Mouse (Mus musculus): Measurements from ENCODE around the gene Tspan7. TPM values are rescaled to one million over a fixed set of nuclear protein-coding genes. Genes with fewer than 3 reads are reported as not detected.

Tspan7 gene
- polyA plus RNA-seq, 1 experiment: 2,148 TPM

DNA sequence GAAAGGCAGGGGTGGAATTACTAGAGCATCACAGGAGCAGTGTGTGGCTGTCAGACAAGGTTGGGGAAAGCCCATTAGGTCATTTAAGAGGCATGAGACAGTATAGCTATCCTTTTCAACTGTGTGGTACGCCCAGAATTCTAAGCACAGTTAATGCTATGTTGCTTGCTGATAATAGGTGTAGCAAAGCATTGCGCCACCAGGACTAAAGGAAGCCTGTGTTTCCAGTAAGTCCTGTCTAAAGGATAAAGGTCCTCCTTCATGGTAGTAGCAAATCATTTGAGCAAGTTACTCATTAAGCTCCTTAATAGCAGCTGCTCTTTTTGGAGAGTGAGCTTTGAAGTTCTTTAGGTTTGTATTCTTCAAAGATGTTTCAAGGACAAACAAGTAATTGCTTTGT, 13.6 kb downstream of the Tspan7 start:
- TF ChIP-seq POLR2A (IDR thresholded peaks at IDR 0.05; ENCODE audit: extremely low read depth, insufficient read depth, low read length) (no peak), CTCF (IDR thresholded peaks at IDR 0.05; ENCODE audit: extremely low read depth, insufficient read depth, low read length) (no peak)
- Histone ChIP-seq H3K4me3 (ENCODE audit: insufficient read depth, low read length) (no peak overlapping the region), H3K4me1 (ENCODE audit: control insufficient read depth, insufficient read depth, low read length) (no peaks in the 10 kb centered on the region), H3K27ac (ENCODE audit: insufficient read depth, low read length) (no peak overlapping the region)

DNA sequence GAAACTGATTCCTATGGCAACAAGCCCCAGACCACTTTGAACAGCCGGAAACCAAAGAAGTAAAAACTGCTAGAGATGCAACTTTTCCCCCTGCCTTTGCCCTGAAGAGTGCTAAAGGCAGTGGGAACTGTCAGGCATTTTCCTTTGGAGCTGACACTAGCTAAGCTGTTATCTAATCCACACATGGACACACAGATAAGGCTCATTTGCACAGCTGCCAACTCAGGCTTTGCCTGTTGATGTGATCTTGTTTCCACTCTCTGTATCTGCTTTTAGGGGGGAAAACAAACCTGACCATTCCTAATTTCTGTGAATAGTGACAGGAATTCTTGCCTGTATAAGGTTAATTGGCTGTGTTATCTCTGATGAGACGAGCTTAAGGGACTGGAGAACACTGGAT, 17.7 kb downstream of the Tspan7 start:
- no peak for TF ChIP-seq CTCF (IDR thresholded peaks at IDR 0.05; ENCODE audit: extremely low read depth, insufficient read depth, low read length)
- no peak for TF ChIP-seq POLR2A (IDR thresholded peaks at IDR 0.05; ENCODE audit: extremely low read depth, insufficient read depth, low read length)
- Histone ChIP-seq H3K4me3 (ENCODE audit: insufficient read depth, low read length) (no peak overlapping the region), H3K27ac (ENCODE audit: insufficient read depth, low read length) (no peak overlapping the region), H3K4me1 (ENCODE audit: control insufficient read depth, insufficient read depth, low read length) (no peaks in the 10 kb centered on the region)

DNA sequence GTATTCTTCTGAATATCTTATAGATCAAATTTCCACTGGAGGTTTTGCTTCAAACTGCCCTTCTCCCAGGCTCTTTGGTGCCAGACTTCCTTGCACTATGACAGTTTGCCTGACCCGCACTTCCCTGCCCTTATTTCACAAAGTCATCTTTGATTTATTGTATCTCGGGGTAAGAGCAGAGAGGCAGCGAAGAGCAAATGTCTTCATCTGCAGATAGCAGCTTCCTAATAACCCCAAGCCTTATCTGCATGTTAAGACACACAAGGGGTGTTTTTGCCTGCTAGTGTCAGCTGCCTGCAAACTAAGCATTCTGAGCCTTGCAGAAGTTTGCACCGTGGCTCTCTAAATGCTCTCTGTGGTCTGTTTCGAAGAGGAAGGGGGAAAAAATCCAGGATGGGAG, 29.5 kb downstream of the Tspan7 start:
- TF ChIP-seq POLR2A (IDR thresholded peaks at IDR 0.05; ENCODE audit: extremely low read depth, insufficient read depth, low read length): no peak
- TF ChIP-seq CTCF (IDR thresholded peaks at IDR 0.05; ENCODE audit: extremely low read depth, insufficient read depth, low read length): no peak
- Histone ChIP-seq H3K4me3 (ENCODE audit: insufficient read depth, low read length) (no peak overlapping the region), H3K27ac (ENCODE audit: insufficient read depth, low read length) (no peak overlapping the region), H3K4me1 (ENCODE audit: control insufficient read depth, insufficient read depth, low read length) (no peaks in the 10 kb centered on the region; the same call in 1 of the 2 replicates)

- Histone ChIP-seq H3K4me1 (ENCODE audit: control insufficient read depth, insufficient read depth, low read length) (no peaks in the 10 kb centered on the region; the same call in 1 of the 2 replicates), H3K27ac (ENCODE audit: insufficient read depth, low read length) (no peak overlapping the region), H3K4me3 (ENCODE audit: insufficient read depth, low read length) (no peak overlapping the region)
- TF ChIP-seq CTCF (IDR thresholded peaks at IDR 0.05; ENCODE audit: extremely low read depth, insufficient read depth, low read length): no peak
- no peak for TF ChIP-seq POLR2A (IDR thresholded peaks at IDR 0.05; ENCODE audit: extremely low read depth, insufficient read depth, low read length)
Observed at GRCm38 (mm10) chrX:10514971-10515370, 30.0 kb downstream of the Tspan7 start.

GRCm38 (mm10) chrX:10516448-10516847, 31.5 kb downstream of the Tspan7 start:
- H3K27ac ChIP-seq (ENCODE audit: insufficient read depth, low read length): no peak overlapping the region
- TF ChIP-seq POLR2A (IDR thresholded peaks at IDR 0.05; ENCODE audit: extremely low read depth, insufficient read depth, low read length) (no peak), CTCF (IDR thresholded peaks at IDR 0.05; ENCODE audit: extremely low read depth, insufficient read depth, low read length) (no peak)
- no peak overlapping the region for H3K4me3 ChIP-seq (ENCODE audit: insufficient read depth, low read length)
- no peaks in the 10 kb centered on the region; the same call in 1 of the 2 replicates for H3K4me1 ChIP-seq (ENCODE audit: control insufficient read depth, insufficient read depth, low read length)

DNA sequence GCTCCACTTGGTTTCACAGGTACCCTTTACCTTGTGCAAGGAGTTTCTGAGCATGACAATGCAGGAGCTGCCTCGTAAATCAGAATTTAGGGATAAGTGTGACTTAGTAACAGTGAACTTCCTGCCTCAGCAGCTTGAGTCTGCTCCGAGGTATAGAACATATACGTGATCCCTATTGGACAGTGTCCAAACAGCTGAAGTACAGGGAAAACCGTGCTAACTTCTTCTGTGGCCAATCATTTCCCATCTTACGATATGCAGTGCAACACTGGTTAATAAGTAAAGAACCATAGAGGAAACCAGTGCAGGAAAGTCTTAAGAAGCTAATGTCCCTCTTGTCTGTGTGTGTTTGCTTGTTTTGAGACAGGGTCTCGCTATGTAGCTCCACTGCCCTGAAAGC, 32.0 kb downstream of the Tspan7 start:
- H3K27ac ChIP-seq (ENCODE audit: insufficient read depth, low read length): no peak overlapping the region

GRCm38 (mm10) chrX:10517756-10518155, 32.8 kb downstream of the Tspan7 start:
- Histone ChIP-seq H3K4me3 (ENCODE audit: insufficient read depth, low read length) (no peak overlapping the region), H3K27ac (ENCODE audit: insufficient read depth, low read length) (no peak overlapping the region), H3K4me1 (ENCODE audit: control insufficient read depth, insufficient read depth, low read length) (no peaks in the 10 kb centered on the region; the same call in 1 of the 2 replicates)
- TF ChIP-seq CTCF (IDR thresholded peaks at IDR 0.05; ENCODE audit: extremely low read depth, insufficient read depth, low read length): no peak
- no peak for TF ChIP-seq POLR2A (IDR thresholded peaks at IDR 0.05; ENCODE audit: extremely low read depth, insufficient read depth, low read length)

More for the DNA sequence above, 32.0 kb downstream of the Tspan7 start:
- H3K4me1 ChIP-seq (ENCODE audit: control insufficient read depth, insufficient read depth, low read length): no peaks in the 10 kb centered on the region; the same call in 1 of the 2 replicates
- TF ChIP-seq CTCF (IDR thresholded peaks at IDR 0.05; ENCODE audit: extremely low read depth, insufficient read depth, low read length) (no peak), POLR2A (IDR thresholded peaks at IDR 0.05; ENCODE audit: extremely low read depth, insufficient read depth, low read length) (no peak)
- no peak overlapping the region for H3K4me3 ChIP-seq (ENCODE audit: insufficient read depth, low read length)

DNA sequence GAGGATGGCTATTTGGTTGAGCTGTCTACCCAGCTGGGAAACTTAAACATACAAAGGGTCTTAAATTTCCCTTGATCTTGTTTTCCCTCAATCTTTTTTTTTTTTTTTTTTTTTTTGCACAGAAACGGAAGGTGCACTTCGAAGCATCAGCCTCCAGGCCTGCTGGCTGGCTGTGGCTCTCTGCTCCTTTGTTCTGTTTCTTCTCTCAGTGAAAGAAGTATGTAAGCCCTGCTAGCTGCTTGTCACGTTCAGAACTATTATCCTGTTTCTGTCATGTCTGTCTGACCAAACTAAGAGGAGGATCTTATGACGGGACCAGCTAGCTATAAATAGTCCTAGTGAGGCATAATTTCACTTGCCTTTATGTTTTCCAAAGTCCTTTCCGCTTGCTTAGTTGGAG, 33.6 kb downstream of the Tspan7 start:
- no peak overlapping the region for H3K4me3 ChIP-seq (ENCODE audit: insufficient read depth, low read length)
- no peak overlapping the region for H3K27ac ChIP-seq (ENCODE audit: insufficient read depth, low read length)
- H3K4me1 ChIP-seq (ENCODE audit: control insufficient read depth, insufficient read depth, low read length): no peaks in the 10 kb centered on the region; the same call in 1 of the 2 replicates
- TF ChIP-seq CTCF (IDR thresholded peaks at IDR 0.05; ENCODE audit: extremely low read depth, insufficient read depth, low read length) (no peak), POLR2A (IDR thresholded peaks at IDR 0.05; ENCODE audit: extremely low read depth, insufficient read depth, low read length) (no peak)

DNA sequence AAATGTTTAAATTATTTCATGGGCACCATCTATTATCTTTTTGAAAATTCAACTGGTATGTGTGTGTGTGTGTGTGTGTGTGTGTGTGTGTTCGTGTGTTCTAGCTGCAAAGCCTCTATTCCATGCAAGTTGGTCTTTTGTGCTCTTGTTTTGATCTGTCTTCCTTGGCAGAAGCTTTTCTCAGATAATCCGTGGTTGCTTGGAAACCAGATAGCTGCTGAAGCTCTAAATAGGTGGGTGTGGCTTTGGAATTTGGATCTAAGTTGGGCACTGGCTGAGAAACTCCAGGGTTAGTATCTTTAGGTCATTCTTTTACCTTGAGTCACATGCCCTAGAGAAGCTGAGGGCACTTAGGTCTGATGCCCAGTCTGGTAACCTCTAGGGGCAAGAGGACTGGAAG, 50.5 kb downstream of the Tspan7 start:
- TF ChIP-seq POLR2A (IDR thresholded peaks at IDR 0.05; ENCODE audit: extremely low read depth, insufficient read depth, low read length): no peak
- TF ChIP-seq CTCF (IDR thresholded peaks at IDR 0.05; ENCODE audit: extremely low read depth, insufficient read depth, low read length): no peak
- Histone ChIP-seq H3K4me3 (ENCODE audit: insufficient read depth, low read length) (no peak overlapping the region), H3K4me1 (ENCODE audit: control insufficient read depth, insufficient read depth, low read length) (no peaks in the 10 kb centered on the region; the same call in none of the 2 replicates), H3K27ac (ENCODE audit: insufficient read depth, low read length) (no peak overlapping the region)

GRCm38 (mm10) chrX:10539009-10539408, 54.1 kb downstream of the Tspan7 start:
- H3K27ac ChIP-seq (ENCODE audit: insufficient read depth, low read length): no peak overlapping the region
- no peaks in the 10 kb centered on the region; the same call in none of the 2 replicates for H3K4me1 ChIP-seq (ENCODE audit: control insufficient read depth, insufficient read depth, low read length)
- no peak overlapping the region for H3K4me3 ChIP-seq (ENCODE audit: insufficient read depth, low read length)
- no peak for TF ChIP-seq CTCF (IDR thresholded peaks at IDR 0.05; ENCODE audit: extremely low read depth, insufficient read depth, low read length)
- TF ChIP-seq POLR2A (IDR thresholded peaks at IDR 0.05; ENCODE audit: extremely low read depth, insufficient read depth, low read length): no peak
